Mouse (Mus musculus): ENCODE data around the gene Ncf2.

GRCm38 (mm10) chr1:152838026-152838702 is 38.2 kb downstream of the Ncf2 start:
- no peak for TF ChIP-seq CTCF (IDR thresholded peaks at IDR 0.05; ENCODE audit: insufficient read depth, low read length)
- TF ChIP-seq POLR2A (IDR thresholded peaks at IDR 0.05; ENCODE audit: borderline replicate concordance, extremely low read depth, low read depth, low read length): no peak

All from lung, adult 2 months (tissue).